Mouse (Mus musculus) small intestine, adult 2 months (tissue): Measurements from ENCODE around the gene Plpp6.

Experiments used
- CTCF ChIP-seq: fragments of 200-500 bp; IDR thresholded peaks from 2 replicates; pipeline ENCODE4 v1.5.1; 2012; ENCODE audit warnings: low read depth, mild to moderate bottlenecking, control low read depth, inconsistent platforms, low read length, moderate library complexity, mixed read lengths; ENCODE audit not compliant: insufficient replicate concordance, insufficient read length; ENCODE audit errors: extremely low read depth
- POLR2A ChIP-seq: fragments of 200-500 bp; IDR thresholded peaks from 2 replicates; pipeline ENCODE4 v1.6.1; 2012; ENCODE audit warnings: low read depth, mild to moderate bottlenecking, control low read depth, inconsistent platforms, low read length, moderate library complexity

- TF ChIP-seq CTCF (no peak), POLR2A (no peak)
Measured at GRCm38 (mm10) chr19:28947311-28947710, 16.4 kb upstream of the Plpp6 start.
